Mouse (Mus musculus) forebrain, embryonic 11.5 days (tissue): Measurements from ENCODE around the gene Zfp229. TPM values are rescaled to one million over a fixed set of nuclear protein-coding genes. Genes with fewer than 3 reads are reported as not detected.
"Not testable (repeated sequence)": the region's sequence is repeated elsewhere in the genome, so short reads cannot be mapped to it uniquely, and the experiment has no call there.

Experiments used
- ATAC-seq: fragments of 200-750 bp; cut with Nextera tagmentation; replicated peaks from 2 replicates; pipeline ENCODE4 v1.8.0; 2017; ENCODE audit warnings: moderate TSS enrichment; ENCODE audit not compliant: low FRiP score
- DNase-seq: peaks from one replicate; pipeline ENCODE4 v3.0.0-alpha.2; 2017; ENCODE audit warnings: low spot score
- H3K27ac ChIP-seq: fragments of 300-500 bp; sonication (generic); 2 replicates; pipeline ENCODE4 v1.5.1; 2014; ENCODE audit warnings: low read depth, low read length
- H3K27me3 ChIP-seq: fragments of 300-500 bp; sonication (generic); 2 replicates; pipeline ENCODE4 v1.6.1; 2014; ENCODE audit warnings: mild to moderate bottlenecking, low read length, mixed read lengths; ENCODE audit not compliant: control insufficient read depth, insufficient read depth
- H3K36me3 ChIP-seq: fragments of 300-500 bp; sonication (generic); 2 replicates; pipeline ENCODE4 v1.6.1; 2014; ENCODE audit warnings: mild to moderate bottlenecking, low read length, moderate library complexity, mixed read lengths; ENCODE audit not compliant: control insufficient read depth, insufficient read depth
- H3K4me1 ChIP-seq: fragments of 300-500 bp; sonication (generic); replicated peaks from 2 replicates; pipeline ENCODE4 v1.6.1; 2014; ENCODE audit warnings: low read length, mixed read lengths; ENCODE audit not compliant: control insufficient read depth, insufficient read depth
- H3K4me2 ChIP-seq: fragments of 300-500 bp; sonication (generic); 2 replicates; pipeline ENCODE4 v1.6.1; 2014; ENCODE audit warnings: low read depth, mild to moderate bottlenecking, low read length, moderate library complexity, mixed read lengths; ENCODE audit not compliant: severe bottlenecking
- H3K4me3 ChIP-seq: fragments of 300-500 bp; sonication (generic); 2 replicates; pipeline ENCODE4 v1.5.1; 2014; ENCODE audit warnings: low read depth, low read length
- H3K9ac ChIP-seq: fragments of 300-500 bp; sonication (generic); 2 replicates; pipeline ENCODE4 v1.6.1; 2014; ENCODE audit warnings: low read length
- H3K9me3 ChIP-seq: fragments of 300-500 bp; sonication (generic); 2 replicates; pipeline ENCODE4 v1.6.1; 2016; ENCODE audit warnings: low read length, mixed read lengths; ENCODE audit not compliant: control insufficient read depth
- WGBS: fragments of 180-500 bp; shearing (Covaris S2); extraction: QIAGEN DNeasy Blood & Tissue Kit; methylation state at CpG from one replicate; pipeline ENCODE4 v1.1.7; 2014; 5-methylcytosine and 5-hydroxymethylcytosine counted together
- polyA plus RNA-seq: library from polyadenylated mRNA; unstranded; fragments of >200 nt; fragmentation: Nextera tagmentation; extraction: Ambion mirVana; gene quantifications from 2 replicates; pipeline ENCODE4 v1.2.1, GENCODE M21; 2014

Zfp229 gene
- polyA plus RNA-seq, 1 experiment from 2014 or later, result 8.3 TPM

DNA sequence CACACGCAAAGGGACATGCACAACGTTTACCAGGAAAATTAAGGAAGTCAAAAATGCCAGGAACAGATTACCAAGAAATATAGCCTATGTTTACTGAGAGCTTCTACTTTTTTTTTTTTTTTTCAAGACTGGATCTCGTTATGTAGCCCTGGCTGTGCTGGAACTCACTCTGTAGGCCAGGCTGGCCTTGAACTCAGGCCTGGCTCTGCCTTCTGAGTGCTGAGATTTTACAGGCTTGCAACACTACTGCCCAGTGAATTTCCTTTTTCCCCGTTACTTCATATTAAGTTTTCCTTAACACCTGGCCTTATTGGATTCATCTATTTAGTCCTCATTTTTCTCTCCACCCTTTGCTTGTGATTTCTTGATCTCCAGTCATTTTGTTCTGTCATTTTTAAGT is 2.5 kb downstream of the Zfp229 start:
- H3K27ac ChIP-seq, result no peak overlapping the region; the same call in 1 of the 2 replicates

DNA sequence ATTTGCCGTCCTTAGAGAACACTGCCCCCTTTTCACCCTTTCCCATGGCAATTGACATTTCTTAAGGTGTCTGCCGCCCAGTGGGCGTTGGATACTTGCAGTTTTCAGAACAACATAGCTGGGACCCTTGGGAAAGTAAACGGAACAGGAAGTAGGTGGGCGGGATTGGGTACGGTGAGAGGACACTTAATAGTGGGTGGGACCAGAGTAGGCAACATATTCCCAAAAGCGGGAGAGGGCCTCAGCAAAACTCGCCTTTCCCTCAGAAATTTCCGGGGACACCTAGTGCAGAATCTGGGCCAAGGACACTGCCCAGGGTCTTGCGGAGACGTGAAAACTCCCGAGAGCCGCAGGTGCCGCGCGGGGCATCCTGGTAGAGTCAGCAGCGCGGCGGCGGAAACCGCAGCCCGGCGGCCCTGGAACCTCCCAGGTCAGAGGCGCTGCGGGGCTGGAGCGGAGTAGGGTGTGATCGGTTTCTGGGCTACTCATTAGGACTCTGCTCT is 3.0 kb downstream of the Zfp229 start:
- Histone ChIP-seq H3K27me3 (no peaks in the 10 kb centered on the region), H3K4me2 (peak overlapping the region; percentile 38), H3K4me1 (no peaks in the 10 kb centered on the region; the same call in 1 of the 2 replicates), H3K27ac (peak overlapping the region; percentile 75), H3K9ac (peak overlapping the region; percentile 72), H3K9me3 (no peaks in the 10 kb centered on the region), H3K4me3 (peak overlapping the region; percentile 54), H3K36me3 (no peaks in the 10 kb centered on the region)
- ATAC-seq, result peak; percentile 98
- under 1% methylated on average over 27 of the region's 27 CpGs for WGBS
- peak; percentile 80 for DNase-seq

More for the DNA sequence above, 2.5 kb downstream of the Zfp229 start:
- Histone ChIP-seq H3K9ac (peak overlapping the region; percentile 72; the same call in 1 of the 2 replicates), H3K9me3 (no peaks in the 10 kb centered on the region), H3K4me3 (peak overlapping the region; percentile 54), H3K27me3 (no peaks in the 10 kb centered on the region), H3K36me3 (no peaks in the 10 kb centered on the region), H3K4me1 (no peaks in the 10 kb centered on the region; the same call in 1 of the 2 replicates), H3K4me2 (peak overlapping the region; percentile 38)
- WGBS, result 80% methylated on average over 4 of the region's 4 CpGs
- no peak for DNase-seq
- peak; percentile 29; the same call in 1 of the 2 replicates for ATAC-seq

DNA sequence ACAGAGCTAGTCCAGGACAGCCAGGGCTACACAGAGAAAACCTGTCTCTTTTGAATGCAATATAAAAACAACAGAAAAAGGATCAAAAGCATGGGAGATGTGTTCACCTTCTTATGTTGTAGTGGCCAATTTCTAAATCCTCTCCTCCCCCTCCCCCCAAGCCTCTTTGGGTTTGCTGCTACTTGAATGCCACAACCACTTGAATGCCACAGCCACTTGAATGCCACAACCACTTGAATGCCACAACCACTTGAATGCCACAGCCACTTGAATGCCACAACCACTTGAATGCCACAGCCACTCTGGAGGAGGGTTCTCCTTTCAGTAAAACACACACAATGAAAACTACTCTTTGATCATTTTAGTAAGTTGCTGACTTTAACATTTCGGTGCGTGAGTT is 22.2 kb downstream of the Zfp229 start:
- Histone ChIP-seq H3K9me3 (no peaks in the 10 kb centered on the region), H3K27me3 (no peaks in the 10 kb centered on the region), H3K4me2 (no peak overlapping the region), H3K36me3 (no peaks in the 10 kb centered on the region), H3K27ac (no peak overlapping the region), H3K4me1 (no peaks in the 10 kb centered on the region), H3K4me3 (no peak overlapping the region), H3K9ac (no peak overlapping the region)
- WGBS, result 50% methylated on average over 2 of the region's 2 CpGs
- ATAC-seq (no peak), DNase-seq (no peak)

DNA sequence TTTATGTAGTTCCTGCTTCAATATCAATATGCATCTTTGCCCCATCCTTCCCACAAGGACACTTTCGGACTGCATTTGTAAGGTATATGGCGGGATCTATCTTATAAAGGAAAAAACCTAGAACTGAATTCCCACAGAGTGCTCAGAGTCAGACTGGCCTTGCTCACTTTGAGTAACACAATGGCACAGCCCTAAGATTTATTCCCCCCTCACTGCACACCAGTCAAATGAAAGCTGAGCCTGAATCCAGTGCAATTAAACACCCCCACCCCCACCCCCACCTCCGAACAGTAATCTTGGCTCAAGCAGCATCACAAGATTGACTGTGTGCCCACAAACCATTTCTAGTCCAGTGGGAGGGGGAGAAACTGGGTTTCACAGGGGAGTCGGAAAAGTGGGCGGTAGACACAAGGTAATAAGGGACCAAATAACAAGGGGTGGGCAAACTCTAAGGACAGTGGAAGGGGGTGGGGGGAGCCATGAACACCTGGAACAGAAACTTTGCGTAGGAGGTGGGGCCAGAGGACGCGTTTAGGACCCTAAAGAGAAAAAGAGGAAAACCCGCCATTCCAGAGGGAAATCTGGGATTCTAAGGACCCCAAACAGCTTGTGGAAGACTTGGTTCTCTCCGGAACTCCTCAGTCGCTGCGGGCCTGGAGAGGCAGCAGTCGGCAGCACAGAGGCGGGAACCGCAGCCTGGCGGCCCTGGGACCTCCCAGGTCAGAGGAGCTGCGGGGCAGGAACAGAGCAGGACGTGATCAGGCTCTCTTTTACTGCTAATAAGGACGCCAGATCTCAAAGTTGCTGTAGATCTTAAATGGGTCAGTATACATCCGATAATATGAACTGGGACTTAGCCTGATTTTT is 23.0 kb downstream of the Zfp229 start:
- Histone ChIP-seq H3K4me1 (no peaks in the 10 kb centered on the region), H3K27ac (no peak overlapping the region), H3K4me3 (peak overlapping the region; percentile 23), H3K36me3 (no peaks in the 10 kb centered on the region), H3K9ac (peak overlapping the region; percentile 33), H3K4me2 (peak overlapping the region; percentile 38), H3K9me3 (no peaks in the 10 kb centered on the region), H3K27me3 (no peaks in the 10 kb centered on the region)
- peak; percentile 64 for ATAC-seq
- peak; percentile 75 for DNase-seq
- WGBS, result 9% methylated on average over 20 of the region's 20 CpGs

DNA sequence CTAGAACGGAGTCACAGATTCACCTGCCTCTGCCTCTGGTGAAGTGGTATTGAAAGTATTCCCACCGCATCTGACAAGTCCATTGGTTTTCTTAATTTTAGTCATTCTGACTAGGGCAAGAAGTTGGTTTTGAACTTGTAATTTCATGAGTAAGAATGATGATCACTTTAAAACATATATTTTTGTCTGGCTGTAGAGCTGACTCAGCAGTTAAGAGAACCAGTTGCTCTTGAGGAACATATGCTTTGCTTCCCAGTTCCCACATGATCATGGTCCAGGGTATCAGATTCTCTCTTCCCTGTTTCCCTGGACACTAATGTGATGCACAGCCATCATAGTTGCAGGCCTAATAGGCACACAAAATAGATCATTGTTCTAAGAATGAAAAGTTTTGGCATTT is 39.7 kb downstream of the Zfp229 start:
- Histone ChIP-seq H3K27me3 (no peaks in the 10 kb centered on the region), H3K27ac (no peak overlapping the region), H3K4me1 (no peaks in the 10 kb centered on the region), H3K4me3 (no peak overlapping the region), H3K9ac (no peak overlapping the region), H3K9me3 (no peaks in the 10 kb centered on the region), H3K4me2 (no peak overlapping the region), H3K36me3 (no peaks in the 10 kb centered on the region)
- 88% methylated on average over 2 of the region's 2 CpGs for WGBS
- no peak for DNase-seq
- no peak for ATAC-seq

DNA sequence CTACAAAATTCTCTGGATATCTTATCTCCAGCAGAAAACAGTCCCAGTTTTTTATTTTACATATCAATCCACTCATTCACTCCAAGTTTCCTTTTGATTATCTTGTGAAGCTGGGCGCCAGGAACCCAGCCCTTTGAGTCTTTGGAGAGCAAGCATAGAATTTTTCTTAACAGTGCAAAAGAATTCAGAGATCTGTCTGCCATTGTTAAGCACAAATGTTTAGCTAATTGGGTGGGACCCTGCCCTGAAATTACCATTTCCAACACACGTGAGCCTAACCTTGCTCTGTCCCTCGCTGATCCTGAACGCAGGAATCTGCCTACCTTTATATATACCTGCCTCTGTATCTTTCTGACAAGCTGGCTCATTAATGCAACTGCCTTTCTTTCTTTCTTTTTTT is 61.7 kb downstream of the Zfp229 start:
- Histone ChIP-seq H3K9ac (no peak overlapping the region), H3K4me2 (no peak overlapping the region), H3K27ac (no peak overlapping the region), H3K9me3 (peaks cover 4% of the 10 kb centered on the region; the same call in 1 of the 2 replicates), H3K27me3 (no peaks in the 10 kb centered on the region), H3K4me1 (no peaks in the 10 kb centered on the region), H3K36me3 (no peaks in the 10 kb centered on the region), H3K4me3 (no peak overlapping the region)
- 81% methylated on average over 4 of the region's 4 CpGs for WGBS
- DNase-seq, result no peak
- ATAC-seq, result no peak

DNA sequence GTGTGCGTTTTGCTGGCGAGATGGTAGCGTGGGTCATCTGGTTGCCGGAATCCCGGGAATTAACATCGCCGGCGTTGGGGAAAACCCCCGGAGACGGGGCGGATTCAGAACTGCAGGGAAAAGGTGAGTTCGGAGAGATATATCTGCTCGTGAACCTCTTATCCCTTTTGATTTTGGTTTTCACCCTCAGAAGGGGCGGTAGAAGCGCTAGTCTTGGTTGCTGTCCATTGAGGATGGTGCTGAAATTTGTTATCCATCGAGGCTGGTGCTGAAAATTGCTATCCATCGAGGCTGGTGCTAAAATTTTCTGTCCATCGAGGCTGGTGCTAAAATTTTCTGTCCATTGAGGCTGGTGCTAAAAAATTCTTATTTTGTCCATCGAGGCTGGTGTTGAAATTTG is 70.8 kb downstream of the Zfp229 start:
- ATAC-seq, H3K27ac ChIP-seq, H3K4me2 ChIP-seq, H3K9ac ChIP-seq, H3K9me3 ChIP-seq, DNase-seq, H3K36me3 ChIP-seq, H3K27me3 ChIP-seq, H3K4me3 ChIP-seq, H3K4me1 ChIP-seq: not testable (repeated sequence)
- WGBS, result 58% methylated on average over 17 of the region's 19 CpGs
